Mouse (Mus musculus) embryonic facial prominence, embryonic 11.5 days (tissue): ENCODE results near the gene Fndc3a. TPM values are rescaled to one million over a fixed set of nuclear protein-coding genes. Genes with fewer than 3 reads are reported as not detected.
A peak's percentile ranks its signal among the peaks of the same experiment; 100 is the strongest.

Experiments
- ATAC-seq: fragments of 200-750 bp; cut with Nextera tagmentation; replicated peaks from 2 replicates; pipeline ENCODE4 v1.8.0; 2017; ENCODE audit warnings: low read depth; ENCODE audit not compliant: insufficient number of reproducible peaks, low FRiP score, low TSS enrichment
- DNase-seq: peaks from one replicate; pipeline ENCODE4 v3.0.0-alpha.2; 2015; ENCODE audit warnings: low spot score
- H3K27ac ChIP-seq: fragments of 300-500 bp; sonication (generic); replicated peaks from 2 replicates; pipeline ENCODE4 v1.5.1; 2014; ENCODE audit warnings: mild to moderate bottlenecking, low read depth, low read length, control low read depth
- H3K27me3 ChIP-seq: fragments of 300-500 bp; sonication (generic); 2 replicates; pipeline ENCODE4 v1.6.1; 2014; ENCODE audit warnings: mild to moderate bottlenecking, low read length, moderate library complexity, mixed read lengths; ENCODE audit not compliant: control insufficient read depth, insufficient read depth
- H3K36me3 ChIP-seq: fragments of 300-500 bp; sonication (generic); replicated peaks from 2 replicates; pipeline ENCODE4 v1.6.1; 2014; ENCODE audit warnings: low read depth, mild to moderate bottlenecking, low read length, moderate library complexity, mixed read lengths; ENCODE audit not compliant: control insufficient read depth, insufficient read depth
- H3K4me1 ChIP-seq: fragments of 300-500 bp; sonication (generic); 2 replicates; pipeline ENCODE4 v1.6.1; 2014; ENCODE audit warnings: low read length, mixed read lengths; ENCODE audit not compliant: control insufficient read depth, insufficient read depth
- H3K4me2 ChIP-seq: fragments of 300-500 bp; sonication (generic); 2 replicates; pipeline ENCODE4 v1.6.1; 2014; ENCODE audit warnings: low read depth, mild to moderate bottlenecking, control low read depth, low read length, moderate library complexity
- H3K4me3 ChIP-seq: fragments of 300-500 bp; sonication (generic); 2 replicates; pipeline ENCODE4 v1.5.1; 2014; ENCODE audit warnings: low read depth, low read length, control low read depth
- H3K9ac ChIP-seq: fragments of 300-500 bp; sonication (generic); replicated peaks from 2 replicates; pipeline ENCODE4 v1.6.1; 2014; ENCODE audit warnings: mild to moderate bottlenecking, control low read depth, low read length
- H3K9me3 ChIP-seq: fragments of 300-500 bp; sonication (generic); replicated peaks from 2 replicates; pipeline ENCODE4 v1.6.1; 2016; ENCODE audit warnings: mild to moderate bottlenecking, low read length, inconsistent platforms, mixed read lengths; ENCODE audit not compliant: control insufficient read depth
- WGBS: fragments of 180-500 bp; shearing (Covaris S2); extraction: QIAGEN DNeasy Blood & Tissue Kit; methylation state at CpG from one replicate; pipeline ENCODE4 v1.1.7; 2014; 5-methylcytosine and 5-hydroxymethylcytosine counted together
- polyA plus RNA-seq: library from polyadenylated mRNA; unstranded; fragments of >200 nt; fragmentation: Nextera tagmentation; extraction: Ambion mirVana; gene quantifications from 2 replicates; pipeline ENCODE4 v1.2.1, GENCODE M21; 2014

Gene Fndc3a
- 39.7 and 40.2 TPM in 2 replicates for polyA plus RNA-seq

DNA sequence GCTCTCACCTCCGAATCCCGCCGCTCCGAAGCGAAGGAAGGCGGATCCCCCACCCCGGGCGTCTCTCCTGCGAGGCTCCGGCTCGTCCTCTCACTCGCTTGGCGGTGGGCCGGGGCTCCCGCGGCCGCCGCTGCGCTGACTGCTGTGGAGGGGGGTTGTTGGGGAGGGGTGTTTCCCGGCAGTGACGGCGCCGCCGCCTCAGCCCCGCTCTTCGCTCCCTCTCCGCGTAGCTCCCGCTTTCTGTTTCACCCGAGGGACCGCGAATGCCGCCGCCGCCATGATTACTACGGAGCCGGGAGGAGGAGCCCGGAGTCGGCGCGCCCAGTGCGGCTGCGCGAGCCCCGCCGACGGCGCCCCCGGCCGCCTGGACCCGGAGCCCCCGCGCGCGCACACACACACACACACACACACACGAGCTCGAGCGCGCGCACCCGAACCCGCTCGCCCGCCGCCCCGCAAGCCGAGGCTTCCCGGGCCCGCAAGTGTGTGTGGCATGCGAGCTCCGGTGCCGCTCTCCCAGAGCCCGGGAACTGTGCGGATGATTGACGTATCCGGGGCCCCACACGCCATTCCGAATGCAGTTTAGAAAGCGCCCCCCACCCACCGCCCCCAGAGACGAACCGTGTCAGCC, at the start of gene Fndc3a:
TSS of gene Fndc3a (minus strand) at position 294 of the 631 bp plus-strand sequence.
- peak; percentile 87 for ATAC-seq
- H3K4me3 ChIP-seq, result peak within 1 kb of the TSS; percentile 86
- peak within 1 kb of the TSS; percentile 92 for H3K9ac ChIP-seq
- H3K4me2 ChIP-seq, result peak within 1 kb of the TSS; percentile 86
- H3K36me3 ChIP-seq, result no peaks in the 10 kb centered on the region
- H3K27ac ChIP-seq, result peak within 1 kb of the TSS; percentile 52; the same call in 1 of the 2 replicates
- 0% methylated on average over 63 of the region's 82 CpGs for WGBS
- DNase-seq, result peak; percentile 80
- peaks cover 5% of the 10 kb centered on the region; the same call in 1 of the 2 replicates for H3K27me3 ChIP-seq
- no peaks in the 10 kb centered on the region for H3K9me3 ChIP-seq
- no peaks in the 10 kb centered on the region for H3K4me1 ChIP-seq

DNA sequence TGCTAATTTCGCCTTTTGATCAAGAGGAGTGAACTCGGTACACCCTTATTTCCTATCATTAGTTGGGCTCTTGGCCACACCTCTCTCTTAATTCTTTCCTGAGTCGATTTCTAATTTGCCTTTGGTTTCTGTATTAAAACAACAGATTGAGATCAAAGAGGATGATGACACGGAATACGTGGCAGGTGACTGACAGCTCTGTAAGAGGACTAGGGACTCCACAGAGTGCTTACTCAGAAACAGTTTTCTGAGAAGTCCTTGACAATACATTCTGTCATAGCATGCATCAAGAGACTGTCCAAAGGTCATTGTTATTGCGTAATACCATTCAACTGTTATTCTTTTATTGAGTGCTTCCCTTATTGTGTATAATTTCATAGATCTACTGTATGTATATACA, 43.1 kb upstream of the Fndc3a start:
- ATAC-seq, result no peak
- Histone ChIP-seq H3K27ac (no peak overlapping the region), H3K4me1 (no peaks in the 10 kb centered on the region), H3K9ac (no peak overlapping the region), H3K4me2 (no peak overlapping the region), H3K9me3 (no peaks in the 10 kb centered on the region), H3K36me3 (no peaks in the 10 kb centered on the region), H3K4me3 (no peak overlapping the region), H3K27me3 (no peaks in the 10 kb centered on the region)
- 78% methylated on average over 6 of the region's 6 CpGs for WGBS
- DNase-seq, result no peak

DNA sequence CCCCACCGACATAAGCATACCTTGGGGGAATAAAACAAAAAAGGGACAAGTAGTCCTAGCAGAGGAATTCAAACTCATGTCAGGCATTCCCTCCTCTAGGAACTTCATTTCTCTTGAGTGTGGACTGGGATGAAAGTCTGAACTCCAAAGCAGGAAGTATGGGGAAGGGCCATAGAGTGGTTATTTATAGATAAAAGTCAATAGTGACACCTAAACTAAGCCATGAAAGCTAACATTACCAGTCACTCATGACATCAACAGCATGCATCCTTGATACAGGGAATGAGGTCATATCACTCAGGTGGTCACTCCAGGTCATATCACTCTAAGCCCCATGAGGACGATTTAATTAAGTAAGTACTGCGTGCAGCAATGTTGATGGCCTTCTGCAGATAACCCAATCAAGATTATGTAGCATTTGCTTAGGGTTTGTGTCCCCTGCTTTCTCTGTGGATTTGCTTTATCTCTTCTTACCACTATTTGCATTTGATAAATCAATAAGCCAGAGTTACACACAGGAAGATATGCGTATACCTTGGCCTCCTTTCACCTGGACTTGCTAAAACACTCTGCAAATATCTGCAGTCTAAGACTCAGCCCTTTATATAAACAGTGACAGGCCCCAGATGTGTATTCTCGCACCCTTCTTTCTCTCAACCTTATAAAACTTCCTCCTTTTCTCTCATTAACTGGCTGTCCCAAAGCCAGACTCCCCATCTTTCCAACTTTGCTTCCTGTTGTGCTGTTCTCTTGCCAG, 40.8 kb upstream of the Fndc3a start:
- no peaks in the 10 kb centered on the region for H3K27me3 ChIP-seq
- no peaks in the 10 kb centered on the region for H3K9me3 ChIP-seq
- no peaks in the 10 kb centered on the region for H3K4me1 ChIP-seq
- WGBS, result 88% methylated on average over 5 of the region's 5 CpGs
- no peak overlapping the region for H3K4me3 ChIP-seq
- no peaks in the 10 kb centered on the region for H3K36me3 ChIP-seq
- no peak for DNase-seq
- no peak for ATAC-seq
- H3K27ac ChIP-seq, result no peak overlapping the region
- no peak overlapping the region for H3K4me2 ChIP-seq
- no peak overlapping the region for H3K9ac ChIP-seq

DNA sequence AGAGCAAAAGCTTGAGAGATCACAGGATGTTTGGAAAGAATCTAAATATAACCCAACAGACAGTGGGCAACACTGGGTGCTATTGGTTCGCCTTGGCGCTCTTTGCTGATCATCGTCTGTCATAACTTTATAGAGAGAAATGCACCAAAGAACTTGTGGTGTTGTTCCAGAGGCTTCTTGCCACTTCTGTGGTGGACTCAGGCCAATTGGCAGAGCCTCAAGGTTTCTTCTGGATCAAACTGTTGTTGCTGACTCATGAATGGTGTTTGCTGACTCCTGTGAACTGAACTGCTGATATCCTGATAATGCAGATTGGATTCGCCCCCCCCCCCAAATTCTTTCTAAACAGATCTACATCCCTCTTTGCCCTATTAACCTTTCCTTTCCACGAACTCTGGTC, 38.5 kb upstream of the Fndc3a start:
- Histone ChIP-seq H3K36me3 (no peaks in the 10 kb centered on the region), H3K27ac (no peak overlapping the region), H3K27me3 (no peaks in the 10 kb centered on the region), H3K9me3 (no peaks in the 10 kb centered on the region), H3K4me3 (no peak overlapping the region), H3K9ac (no peak overlapping the region), H3K4me2 (no peak overlapping the region), H3K4me1 (no peaks in the 10 kb centered on the region)
- DNase-seq (no peak), ATAC-seq (no peak)
- 89% methylated on average over 5 of the region's 5 CpGs for WGBS

DNA sequence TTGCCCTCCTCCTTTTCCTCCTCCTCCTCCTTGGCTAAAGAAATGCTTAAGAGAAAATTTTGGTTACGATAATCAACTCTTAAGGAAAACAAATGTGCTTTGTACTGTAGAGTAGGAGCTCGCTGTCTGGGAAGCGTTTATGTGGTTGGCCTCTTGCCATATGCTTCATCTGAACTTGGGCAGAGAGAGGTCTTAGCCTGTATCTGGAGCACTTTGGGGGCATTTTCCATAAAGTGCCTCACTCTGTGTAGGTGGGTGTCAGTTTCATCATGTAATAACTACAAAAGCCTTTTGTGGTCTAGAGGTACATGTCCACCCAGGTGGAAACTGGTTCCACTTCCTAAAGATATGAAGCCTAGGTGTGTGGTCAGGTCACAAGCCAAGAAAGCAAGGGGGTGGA, 31.9 kb upstream of the Fndc3a start:
- no peak overlapping the region for H3K4me2 ChIP-seq
- H3K4me1 ChIP-seq, result no peaks in the 10 kb centered on the region
- DNase-seq (no peak), ATAC-seq (no peak)
- H3K9ac ChIP-seq, result no peak overlapping the region
- H3K36me3 ChIP-seq, result no peaks in the 10 kb centered on the region
- H3K4me3 ChIP-seq, result no peak overlapping the region
- H3K27ac ChIP-seq, result no peak overlapping the region
- 82% methylated on average over 3 of the region's 3 CpGs for WGBS
- no peaks in the 10 kb centered on the region for H3K9me3 ChIP-seq
- no peaks in the 10 kb centered on the region for H3K27me3 ChIP-seq

DNA sequence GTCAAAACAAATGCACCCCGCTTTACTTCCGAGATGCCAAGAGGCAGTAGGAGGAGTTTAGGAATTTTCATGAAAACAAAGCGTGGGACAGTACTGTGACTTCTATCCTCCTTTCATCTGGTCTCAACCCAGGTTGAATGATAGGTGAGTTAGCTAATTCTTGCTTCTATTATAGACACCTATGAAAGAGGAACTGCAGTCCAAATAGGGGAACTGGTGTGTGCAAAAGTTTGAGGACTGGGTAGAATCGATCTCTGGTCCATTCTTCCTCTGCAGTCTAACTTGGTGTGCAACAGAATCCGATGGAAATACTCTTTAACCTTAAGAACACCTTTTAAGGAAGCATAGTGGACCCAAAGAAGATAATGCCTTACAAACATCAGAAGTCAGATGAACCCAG, 30.5 kb upstream of the Fndc3a start:
- Histone ChIP-seq H3K4me2 (no peak overlapping the region), H3K36me3 (no peaks in the 10 kb centered on the region), H3K4me3 (no peak overlapping the region), H3K9me3 (no peaks in the 10 kb centered on the region), H3K27me3 (no peaks in the 10 kb centered on the region), H3K27ac (no peak overlapping the region), H3K4me1 (no peaks in the 10 kb centered on the region), H3K9ac (no peak overlapping the region)
- DNase-seq (no peak), ATAC-seq (no peak)
- 85% methylated on average over 5 of the region's 5 CpGs for WGBS

DNA sequence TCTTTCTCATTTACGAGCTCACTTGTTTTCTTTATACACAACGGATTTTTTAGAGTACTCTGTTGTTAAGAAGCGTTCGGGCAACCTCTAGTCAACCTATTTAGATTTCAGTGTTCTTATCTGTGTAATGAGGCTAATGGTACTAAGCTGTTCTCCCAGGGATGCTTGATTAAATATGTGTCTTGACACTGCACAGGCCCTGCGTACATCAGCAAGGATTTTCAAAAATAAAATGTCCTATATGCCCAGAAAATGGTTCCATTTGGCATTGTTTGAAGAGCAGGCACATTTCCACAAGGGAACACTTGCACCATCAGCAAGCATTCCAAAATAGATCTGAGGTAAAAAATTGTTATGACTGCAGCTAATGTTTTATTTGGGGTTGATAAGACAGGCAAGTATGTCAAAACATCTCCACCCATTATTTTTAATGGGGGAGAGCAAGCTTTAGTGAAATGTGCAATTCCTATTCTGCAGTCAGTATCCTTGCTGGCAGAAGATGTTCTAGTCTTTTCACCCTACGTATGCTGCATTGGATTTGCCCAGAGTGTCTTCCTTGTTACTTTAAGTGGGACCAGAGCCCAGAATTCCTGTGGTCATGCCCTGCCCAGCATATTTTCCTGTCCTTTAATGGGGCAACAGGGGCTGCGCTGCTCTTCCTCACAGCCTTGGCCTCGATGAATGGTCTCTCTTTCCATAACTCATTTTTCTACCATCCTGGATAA, 29.8 kb upstream of the Fndc3a start:
- H3K9me3 ChIP-seq, result no peaks in the 10 kb centered on the region
- ATAC-seq, result no peak
- H3K4me2 ChIP-seq, result no peak overlapping the region
- H3K36me3 ChIP-seq, result no peaks in the 10 kb centered on the region
- WGBS, result 70% methylated on average over 8 of the region's 8 CpGs
- H3K4me1 ChIP-seq, result no peaks in the 10 kb centered on the region
- DNase-seq, result no peak
- H3K4me3 ChIP-seq, result no peak overlapping the region
- H3K9ac ChIP-seq, result no peak overlapping the region
- no peak overlapping the region for H3K27ac ChIP-seq
- no peaks in the 10 kb centered on the region for H3K27me3 ChIP-seq

DNA sequence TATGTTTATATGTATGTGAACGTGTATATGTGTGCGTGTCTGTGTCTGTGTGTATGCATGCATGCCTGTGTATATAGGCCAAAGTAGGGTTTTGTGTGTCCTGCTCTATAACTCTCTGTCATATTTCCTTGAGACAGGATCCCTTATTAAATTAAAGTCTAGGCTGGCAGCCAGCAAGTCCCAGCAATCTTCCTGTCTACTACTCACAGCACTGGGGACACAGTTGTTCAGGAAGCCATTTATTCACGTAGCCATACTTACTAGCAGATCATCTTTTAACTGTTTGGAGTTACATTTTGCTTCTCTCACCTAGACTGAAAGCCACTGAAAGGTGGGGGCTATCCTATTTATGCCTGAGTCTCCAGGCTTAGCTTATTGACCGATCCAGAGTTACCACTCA, 29.0 kb upstream of the Fndc3a start:
- DNase-seq (no peak), ATAC-seq (no peak)
- Histone ChIP-seq H3K4me2 (no peak overlapping the region), H3K27me3 (no peaks in the 10 kb centered on the region), H3K27ac (no peak overlapping the region), H3K4me3 (no peak overlapping the region), H3K9ac (no peak overlapping the region), H3K9me3 (no peaks in the 10 kb centered on the region), H3K36me3 (no peaks in the 10 kb centered on the region), H3K4me1 (no peaks in the 10 kb centered on the region)
- 91% methylated on average over 4 of the region's 4 CpGs for WGBS
